Mouse (Mus musculus): ENCODE results near the gene Sys1.

Sys1 gene

GRCm38 (mm10) chr2:164441155-164441554 lies 15.6 kb upstream of the Sys1 start:
- ChIA-PET CTCF (interaction anchor here in 1 of 4 experiments (1.2 kb wide), 1 partner anchor 20 kb away, joined by 3 read pairs; the partner anchor contains the start of gene Gm20458), POLR2A (interaction anchor here (0.9 to 36.5 kb wide), 14 partner anchors 13 to 383 kb away, joined by 3 to 985 read pairs (median 76); partner anchors contain the start of genes Sys1 (in 4 of the 4), Gm20458 (in 3 of the 4), Dbndd2 (in 1 of the 4) and Matn4 (in 1 of the 4))

DNA sequence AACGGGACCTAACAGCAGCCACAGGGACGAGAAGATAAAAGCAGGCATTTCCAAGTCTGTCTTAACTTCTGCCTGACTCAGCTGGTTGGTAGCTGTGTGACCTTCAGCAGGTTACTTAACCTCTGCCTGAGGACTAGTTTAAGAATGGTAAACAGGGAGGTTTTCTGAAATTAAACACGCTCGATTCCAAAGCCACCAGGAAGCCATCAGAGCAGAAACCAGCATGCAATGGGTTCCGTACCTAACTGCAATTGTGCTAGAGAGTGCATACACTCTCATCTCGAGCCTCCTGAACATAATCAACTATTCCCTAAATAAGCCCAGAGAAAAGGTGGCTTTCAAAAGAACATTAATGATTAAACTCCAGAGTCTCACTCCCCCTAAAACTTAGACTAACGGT lies 15.0 kb upstream of the Sys1 start:
- POLR2A ChIA-PET, result interaction anchor here (1.1 to 36.5 kb wide), 22 partner anchors 12 to 382 kb away, joined by 3 to 985 read pairs (median 18); partner anchors contain the start of genes Sys1 (in 4 of the 4), Gm20458 (in 3 of the 4), Dbndd2 (in 1 of the 4) and Matn4 (in 1 of the 4)
- CTCF ChIA-PET, result interaction anchor here in 1 of 4 experiments (1.2 kb wide), 1 partner anchor 19 kb away, joined by 3 read pairs; the partner anchor contains the start of gene Gm20458

GRCm38 (mm10) chr2:164442315-164443050 lies 14.3 kb upstream of the Sys1 start:
- ChIA-PET CTCF (interaction anchor here in 3 of 4 experiments (0.6 to 3.0 kb wide), 16 partner anchors 9 to 37 kb away, joined by 3 to 11 read pairs (median 4); partner anchors contain the start of genes Gm20458 (in 2 of the 3), Sys1 (in 2 of the 3) and Matn4 (in 1 of the 3)), POLR2A (interaction anchor here (0.5 to 36.5 kb wide), 69 partner anchors 9 to 1447 kb away, joined by 3 to 985 read pairs (median 6); partner anchors contain the start of genes Sys1 (in 4 of the 4), Gm20458 (in 3 of the 4), Matn4 (in 2 of the 4) and Acot8 (in 1 of the 4))

GRCm38 (mm10) chr2:164443051-164443437 lies 13.7 kb upstream of the Sys1 start:
- ChIA-PET CTCF (interaction anchor here (0.6 to 3.0 kb wide), 19 partner anchors 10 to 56 kb away, joined by 3 to 11 read pairs (median 4); partner anchors contain the start of genes Gm20458 (in 2 of the 4), Sys1 (in 2 of the 4), Matn4 (in 1 of the 4) and Slpi (in 1 of the 4)), POLR2A (interaction anchor here (0.5 to 36.5 kb wide), 97 partner anchors 9 to 1446 kb away, joined by 3 to 985 read pairs (median 5); partner anchors contain the start of genes Gm20458 (in 4 of the 4), Sys1 (in 4 of the 4), Matn4 (in 2 of the 4) and Pigt (in 2 of the 4))

GRCm38 (mm10) chr2:164443460-164444000 lies 13.2 kb upstream of the Sys1 start, which contains the start of gene Sdc4:
Sdc4 (minus strand) TSS chr2:164443887.
- ChIA-PET CTCF (interaction anchor here (0.5 to 3.0 kb wide), 21 partner anchors 10 to 515 kb away, joined by 3 to 11 read pairs (median 4); partner anchors contain the start of genes Sys1 (in 3 of the 4), Gm20458 (in 2 of the 4), Matn4 (in 1 of the 4) and Slpi (in 1 of the 4)), POLR2A (interaction anchor here (0.6 to 36.5 kb wide), 98 partner anchors 8 to 1386 kb away, joined by 3 to 985 read pairs (median 5); partner anchors contain the start of genes Gm20458 (in 4 of the 4), Sys1 (in 4 of the 4), Matn4 (in 2 of the 4) and Pigt (in 2 of the 4))

- CTCF ChIA-PET, result interaction anchor here in 3 of 4 experiments (0.5 to 3.0 kb wide), 9 partner anchors 12 to 55 kb away, joined by 3 to 12 read pairs (median 6); partner anchors contain the start of genes Gm20458 (in 1 of the 3), Slpi (in 1 of the 3) and Sys1 (in 1 of the 3)
- POLR2A ChIA-PET, result interaction anchor here in 3 of 4 experiments (0.5 to 36.5 kb wide), 25 partner anchors 9 to 598 kb away, joined by 3 to 985 read pairs (median 8); partner anchors contain the start of genes Gm20458 (in 3 of the 3), Sys1 (in 3 of the 3), Pigt (in 1 of the 3) and Slpi (in 1 of the 3)
These were observed 12.1 kb upstream of the Sys1 start for GRCm38 (mm10) chr2:164444701-164445100.

DNA sequence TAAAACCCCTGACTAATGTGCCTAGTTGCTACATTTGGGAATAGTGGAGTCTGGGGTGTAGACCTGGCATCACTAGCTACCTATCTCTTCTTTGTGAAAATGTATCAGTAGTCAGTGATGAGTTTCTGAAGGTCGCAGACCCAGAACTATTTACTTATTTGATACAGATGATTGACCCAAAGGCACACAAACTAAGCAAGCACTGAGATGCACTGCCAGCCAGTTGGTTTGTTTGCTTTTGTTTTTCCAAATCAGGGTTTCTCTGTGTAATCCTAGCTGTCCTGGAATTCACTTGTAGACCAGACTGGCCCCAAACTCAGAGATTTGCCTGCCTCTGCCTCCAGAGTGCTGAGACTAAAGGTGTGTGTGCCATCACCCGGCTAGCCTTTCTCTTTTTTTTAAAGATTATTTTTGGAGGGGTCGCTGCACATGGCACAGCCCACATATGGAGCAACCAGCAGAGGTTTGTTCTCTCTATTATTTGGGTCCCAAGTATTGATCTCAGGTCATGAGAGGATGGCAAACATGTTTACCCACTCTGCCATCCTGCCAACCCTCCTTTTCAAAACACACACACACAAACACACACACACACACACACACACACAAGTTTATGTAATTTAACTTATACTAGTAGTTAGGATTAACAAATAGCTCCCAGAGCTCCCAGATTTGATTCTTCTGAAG lies 11.2 kb upstream of the Sys1 start:
- ChIA-PET POLR2A (interaction anchor here (0.5 to 36.5 kb wide), 27 partner anchors 8 to 597 kb away, joined by 3 to 985 read pairs (median 5); partner anchors contain the start of genes Gm20458 (in 3 of the 4), Sys1 (in 3 of the 4), Acot8 (in 1 of the 4) and Slpi (in 1 of the 4)), CTCF (interaction anchor here in 3 of 4 experiments (0.5 to 3.0 kb wide), 7 partner anchors 15 to 28 kb away, joined by 4 to 12 read pairs (median 6); partner anchors contain the start of gene Gm20458 (in 1 of the 3))

- POLR2A ChIA-PET, result interaction anchor here (0.6 to 36.5 kb wide), 12 partner anchors 8 to 376 kb away, joined by 3 to 985 read pairs (median 62); partner anchors contain the start of genes Gm20458 (in 3 of the 4), Sys1 (in 3 of the 4), Acot8 (in 1 of the 4) and Zswim1 (in 1 of the 4)
- CTCF ChIA-PET, result interaction anchor here in 2 of 4 experiments (1.2 to 1.9 kb wide), 4 partner anchors 15 to 29 kb away, joined by 4 to 12 read pairs (median 7); partner anchors contain the start of gene Gm20458 (in 1 of the 2)
These were observed 10.7 kb upstream of the Sys1 start for GRCm38 (mm10) chr2:164446086-164446469.

- ChIA-PET POLR2A (interaction anchor here in 2 of 4 experiments (0.6 to 36.5 kb wide), 7 partner anchors 8 to 62 kb away, joined by 3 to 985 read pairs (median 4); partner anchors contain the start of genes Gm20458 (in 2 of the 2) and Sys1 (in 1 of the 2)), CTCF (no interaction called here)
These were observed 8.6 kb upstream of the Sys1 start for GRCm38 (mm10) chr2:164448140-164448539.

DNA sequence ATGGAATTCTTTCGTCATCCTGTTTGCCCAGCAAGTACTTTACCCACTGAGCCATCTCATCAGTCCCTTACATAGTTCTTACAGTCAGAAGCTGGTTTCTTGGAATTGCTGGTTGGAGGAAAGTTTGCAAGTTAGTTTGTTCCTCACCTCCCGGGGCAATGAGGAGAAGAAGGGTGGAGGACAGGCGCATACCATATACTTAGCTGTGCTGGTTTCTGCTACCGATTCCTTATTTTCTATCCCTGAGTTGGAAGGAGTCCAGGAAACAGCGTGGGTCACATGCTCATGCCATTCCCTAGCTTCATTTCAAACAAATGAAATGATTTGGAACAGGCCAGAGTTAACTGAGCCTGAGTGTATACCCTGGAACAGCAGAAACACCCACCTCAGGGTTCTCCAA lies 7.8 kb upstream of the Sys1 start:
- ChIA-PET CTCF (interaction anchor here in 2 of 4 experiments (0.5 to 0.9 kb wide), 3 partner anchors 12 to 320 kb away, joined by 3 to 4 read pairs (median 3); partner anchors contain the start of gene Gm20458 (in 1 of the 2)), POLR2A (interaction anchor here (0.6 to 36.5 kb wide), 9 partner anchors 6 to 408 kb away, joined by 3 to 985 read pairs (median 4); partner anchors contain the start of genes Sdc4 (in 2 of the 4), Gm20458 (in 1 of the 4) and Pltp (in 1 of the 4))

DNA sequence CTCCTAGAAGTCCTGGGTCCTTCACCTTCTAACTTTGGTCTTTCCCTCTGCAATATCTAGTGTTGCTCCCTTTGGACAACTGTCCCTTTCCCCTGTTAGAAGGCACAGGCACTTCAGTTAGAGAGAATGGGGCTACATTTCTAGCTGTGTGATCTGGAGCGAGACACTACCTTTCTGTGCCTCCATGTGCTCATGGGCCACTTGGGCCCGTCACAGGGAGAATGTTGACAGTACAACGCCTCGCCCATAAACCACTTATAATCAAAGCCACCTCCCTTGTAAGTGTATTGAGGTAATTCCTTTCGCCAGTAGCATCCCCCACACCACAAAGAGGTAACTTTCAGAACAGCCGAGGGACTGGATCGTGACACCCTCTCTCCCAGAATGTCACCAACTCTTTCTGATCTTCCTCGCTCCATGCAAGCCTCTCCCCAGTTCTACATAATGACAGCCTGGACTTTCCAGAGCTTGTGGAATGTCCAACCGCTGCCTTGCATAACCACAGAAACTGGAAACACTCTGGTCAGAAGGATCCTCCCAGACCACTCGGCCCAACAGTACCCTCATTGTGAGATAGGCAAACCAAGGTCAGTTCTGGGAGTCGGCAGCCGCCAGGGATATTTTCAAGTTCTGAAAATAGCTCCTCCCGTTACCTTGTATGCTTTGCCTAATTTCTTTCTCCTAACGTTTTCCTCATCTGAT lies 7.3 kb upstream of the Sys1 start:
- ChIA-PET POLR2A (interaction anchor here in 3 of 4 experiments (0.7 to 36.5 kb wide), 9 partner anchors 7 to 408 kb away, joined by 3 to 985 read pairs (median 9); partner anchors contain the start of genes Gm20458 (in 2 of the 3), Sdc4 (in 2 of the 3) and Pltp (in 1 of the 3)), CTCF (interaction anchor here in 2 of 4 experiments (0.7 to 1.2 kb wide), 3 partner anchors 12 to 81 kb away, joined by 3 to 4 read pairs (median 3); partner anchors contain the start of gene Gm20458 (in 1 of the 2))

DNA sequence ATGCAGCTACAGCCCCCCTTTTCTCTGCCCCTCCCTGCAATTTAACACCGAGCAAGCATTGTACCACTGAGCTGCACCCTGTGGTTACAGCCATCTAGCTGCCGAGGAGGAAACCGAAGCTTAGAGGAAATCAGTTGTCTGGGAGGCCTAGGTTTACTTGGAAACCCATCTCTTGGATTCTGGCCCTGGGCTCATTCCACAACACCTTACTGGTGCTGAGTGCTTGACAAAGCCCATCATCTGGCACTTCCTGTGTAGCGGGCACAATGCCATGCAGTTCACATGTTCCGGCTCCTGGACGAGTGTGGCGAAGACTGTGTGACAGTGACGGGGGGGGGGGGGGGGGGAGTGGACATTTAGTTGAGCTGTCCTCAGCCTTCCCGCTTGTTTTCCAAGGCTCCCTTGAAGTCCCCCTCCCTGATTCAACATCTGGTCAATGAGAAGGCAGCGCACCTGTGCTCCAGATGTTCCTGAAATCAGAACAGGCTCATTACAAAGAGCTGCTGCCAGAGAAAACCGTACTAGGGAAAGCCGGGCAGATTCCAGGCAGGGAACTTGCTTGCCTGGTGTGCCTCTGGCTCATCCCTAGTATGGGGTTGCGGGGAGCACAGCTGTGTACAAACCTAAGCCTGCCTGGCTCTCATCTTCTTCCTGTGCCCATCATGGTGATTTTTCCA lies 4.6 kb upstream of the Sys1 start:
- POLR2A ChIA-PET, result interaction anchor here (0.6 to 36.5 kb wide), 21 partner anchors 8 to 89 kb away, joined by 3 to 985 read pairs (median 5); partner anchors contain the start of genes Gm20458 (in 3 of the 4) and Sdc4 (in 3 of the 4)
- CTCF ChIA-PET, result interaction anchor here in 3 of 4 experiments (0.6 to 2.2 kb wide), 13 partner anchors 8 to 274 kb away, joined by 3 to 7 read pairs (median 4); partner anchors contain the start of gene Gm20458 (in 2 of the 3)

GRCm38 (mm10) chr2:164453047-164453757 lies 3.6 kb upstream of the Sys1 start:
- ChIA-PET POLR2A (interaction anchor here (0.7 to 36.5 kb wide), 14 partner anchors 7 to 88 kb away, joined by 3 to 985 read pairs (median 6); partner anchors contain the start of genes Sdc4 (in 3 of the 4) and Gm20458 (in 2 of the 4)), CTCF (interaction anchor here in 3 of 4 experiments (0.6 to 2.2 kb wide), 5 partner anchors 7 to 63 kb away, joined by 3 to 15 read pairs (median 3); partner anchors contain the start of gene Gm20458 (in 1 of the 3))

GRCm38 (mm10) chr2:164453887-164454500 lies 2.8 kb upstream of the Sys1 start:
- CTCF ChIA-PET, result interaction anchor here in 3 of 4 experiments (0.6 to 1.4 kb wide), 4 partner anchors 11 to 64 kb away, joined by 3 read pairs; no protein-coding TSS in a partner anchor

More at GRCm38 (mm10) chr2:164453887-164454500, 2.8 kb upstream of the Sys1 start:
- POLR2A ChIA-PET, result interaction anchor here (0.6 to 36.5 kb wide), 13 partner anchors 8 to 765 kb away, joined by 3 to 985 read pairs (median 5); partner anchors contain the start of genes Sdc4 (in 3 of the 4) and Wfdc10 (in 1 of the 4)

Measured in embryonic stem cell, embryonic (primary cell).